Comparison of ENCODE assay signal across 8 mouse cellular contexts in the genomic region with DNA sequence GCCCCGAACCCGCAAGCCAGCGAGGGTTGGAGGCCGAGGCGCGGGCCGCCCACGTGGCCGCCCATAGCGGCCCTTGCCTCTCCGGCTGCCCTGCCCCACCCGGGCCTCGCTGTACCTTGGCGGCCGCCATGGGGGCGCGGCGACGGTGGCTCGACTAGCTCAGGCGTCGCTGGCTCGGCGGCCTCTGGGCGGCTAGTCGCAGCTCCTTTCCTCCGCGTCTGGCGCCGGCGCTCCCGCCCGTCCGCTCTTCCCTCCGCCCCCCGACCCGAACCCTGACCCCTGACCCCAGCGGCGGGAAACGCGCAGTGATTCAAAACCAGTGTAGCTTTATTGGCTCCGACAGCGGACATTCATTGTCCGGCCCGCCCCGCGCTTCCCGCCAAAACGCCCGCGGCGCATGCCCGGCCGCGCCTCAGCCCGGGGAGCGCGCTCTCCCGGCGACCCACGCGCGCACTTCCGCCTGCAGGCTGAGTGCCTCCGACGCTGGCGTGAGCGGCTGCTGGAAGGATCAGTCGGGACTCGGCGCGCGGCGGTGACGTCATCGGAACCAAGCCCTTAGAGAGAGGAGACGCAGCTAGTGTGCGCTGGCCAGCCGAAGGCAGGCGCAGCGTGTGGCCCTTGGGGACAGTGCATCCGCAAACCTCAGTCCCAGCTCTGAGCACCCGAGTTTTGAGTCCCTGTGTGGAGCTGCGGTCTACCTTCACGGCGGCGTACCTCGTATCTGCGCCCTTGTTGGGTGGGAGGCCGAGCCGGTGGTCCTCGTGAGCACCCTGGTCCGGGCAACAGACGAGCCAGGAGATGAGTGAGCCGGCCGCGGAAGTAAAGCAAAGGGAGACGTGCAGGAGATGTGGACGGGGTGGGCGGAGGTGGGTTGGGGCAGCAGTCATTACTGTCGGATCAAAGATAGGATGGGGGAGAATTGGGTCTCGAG. TPM values are rescaled to one million over a fixed set of nuclear protein-coding genes. Genes with fewer than 3 reads are reported as not detected.
DNase-seq lines count a peak whose midpoint lies in the region; ATAC-seq and TF ChIP-seq lines count a peak whose summit lies in the region.

TSS of gene Trmt2a (plus strand) at position 247 of the 931 bp plus-strand sequence.
TSS of gene Ranbp1 (minus strand) at position 300 of the 931 bp plus-strand sequence.

- no peak; the same call in 1 of the 2 replicates for TF ChIP-seq POLR2A in bone marrow macrophage, adult 2 months (IDR thresholded peaks at IDR 0.05; ENCODE audit: borderline replicate concordance, low read depth, low read length)
- TF ChIP-seq POLR2A in embryonic fibroblast, embryonic 13.5 days (IDR thresholded peaks at IDR 0.05; ENCODE audit: low read depth, low read length), result peak; percentile 99

- peak within 1 kb of the TSS; percentile 83 for H3K4me2 ChIP-seq in kidney, embryonic 14.5 days (replicated peaks; ENCODE audit: low read depth, low read length)
- H3K4me2 ChIP-seq in limb, embryonic 15.5 days, result peak within 1 kb of the TSS; percentile 70

- H3K4me1 ChIP-seq in bone marrow macrophage, adult 2 months (ENCODE audit: control insufficient read depth, insufficient read depth, low read length), result peaks cover 21% of the 10 kb centered on the region
- peaks cover 9% of the 10 kb centered on the region for H3K4me1 ChIP-seq in embryonic fibroblast, embryonic 13.5 days (ENCODE audit: control insufficient read depth, insufficient read depth, low read length)
- peaks cover 27% of the 10 kb centered on the region for H3K4me1 ChIP-seq in kidney, embryonic 14.5 days (ENCODE audit: control insufficient read depth, insufficient read depth, low read length)
- peaks cover 38% of the 10 kb centered on the region for H3K4me1 ChIP-seq in limb, embryonic 15.5 days

- peak within 1 kb of the TSS; percentile 99 for H3K4me3 ChIP-seq in bone marrow macrophage, adult 2 months (ENCODE audit: insufficient read depth, low read length)
- H3K4me3 ChIP-seq in embryonic fibroblast, embryonic 13.5 days (ENCODE audit: insufficient read depth, low read length), result peak within 1 kb of the TSS; percentile 92
- H3K4me3 ChIP-seq in kidney, embryonic 14.5 days (ENCODE audit: low read length), result peak within 1 kb of the TSS; percentile 89
- H3K4me3 ChIP-seq in limb, embryonic 15.5 days, result peak within 1 kb of the TSS; percentile 98

- under 1% methylated on average over 95 of the region's 102 CpGs for whole genome bisulfite sequencing in kidney, embryonic 14.5 days
- whole genome bisulfite sequencing in limb, embryonic 15.5 days, result under 1% methylated on average over 99 of the region's 102 CpGs

- peak within 1 kb of the TSS; percentile 88 for H3K27ac ChIP-seq in bone marrow macrophage, adult 2 months (ENCODE audit: insufficient read depth, low read depth, low read length)
- peak within 1 kb of the TSS; percentile 86 for H3K27ac ChIP-seq in embryonic fibroblast, embryonic 13.5 days (ENCODE audit: insufficient read depth, low read length)
- H3K27ac ChIP-seq in kidney, embryonic 14.5 days (ENCODE audit: low read depth, low read length), result peak within 1 kb of the TSS; percentile 92
- H3K27ac ChIP-seq in limb, embryonic 15.5 days, result peak within 1 kb of the TSS; percentile 96

- peaks cover 66% of the 10 kb centered on the region for H3K36me3 ChIP-seq in kidney, embryonic 14.5 days (ENCODE audit: control insufficient read depth, insufficient read depth, low read length)
- peaks cover 64% of the 10 kb centered on the region for H3K36me3 ChIP-seq in limb, embryonic 15.5 days

- no peaks in the 10 kb centered on the region for H3K9me3 ChIP-seq in kidney, embryonic 14.5 days (ENCODE audit: control insufficient read depth, low read length)
- no peaks in the 10 kb centered on the region for H3K9me3 ChIP-seq in limb, embryonic 15.5 days

- peak within 1 kb of the TSS; percentile 91 for H3K9ac ChIP-seq in kidney, embryonic 14.5 days (ENCODE audit: low read depth, low read length)
- peak within 1 kb of the TSS; percentile 88 for H3K9ac ChIP-seq in limb, embryonic 15.5 days

- peak; percentile 96 for ATAC-seq in kidney, embryonic 14.5 days (ENCODE audit: low FRiP score, low TSS enrichment)
- peak; percentile 92 for ATAC-seq in limb, embryonic 15.5 days (ENCODE audit: insufficient number of reproducible peaks, low FRiP score, low TSS enrichment, low read depth)

- H3K27me3 ChIP-seq in kidney, embryonic 14.5 days (ENCODE audit: control insufficient read depth, insufficient read depth, low read length), result no peaks in the 10 kb centered on the region
- no peaks in the 10 kb centered on the region for H3K27me3 ChIP-seq in limb, embryonic 15.5 days

- DNase-seq in A20 (ENCODE audit: low read depth, low spot score), result peak; percentile 100
- DNase-seq in heart, adult 9 months (ENCODE audit: low spot score in 2 of 2), result peak; percentile 98
- peak; percentile 97 to 98 for DNase-seq in monocyte, adult 2 months (ENCODE audit: low read depth in 1 of 2, low spot score in 2 of 2)
- DNase-seq in spleen, postnatal 36 days (ENCODE audit: low spot score in 2 of 2), result peak; percentile 99

- 0 out of 2 replicates have a peak, but pooled peaks have one; percentile 7 for TF ChIP-seq CTCF in bone marrow macrophage, adult 2 months (IDR thresholded peaks at IDR 0.05; ENCODE audit: low read depth, low read length)
- no peak for TF ChIP-seq CTCF in embryonic fibroblast, embryonic 13.5 days (IDR thresholded peaks at IDR 0.05; ENCODE audit: borderline replicate concordance, insufficient read depth, low read length)

RNA-seq across cellular contexts. Expression of gene Trmt2a, which starts in this region (rescaled TPM):
- polyA plus RNA-seq in bone marrow macrophage, adult 2 months (2012; ENCODE audit: insufficient read depth, insufficient read length, missing spikeins), result 64.4 and 64.9 TPM in 2 replicates
- polyA plus RNA-seq in embryonic fibroblast, embryonic 13.5 days (2011; ENCODE audit: insufficient read length, low read depth, missing spikeins), result 43.3 and 58.9 TPM in 2 replicates
- 78.3 and 83.4 TPM in 2 replicates for polyA plus RNA-seq in kidney, embryonic 14.5 days (2014; fragmentation: Nextera tagmentation; extraction: Ambion mirVana)
- polyA plus RNA-seq in limb, embryonic 15.5 days (2015; fragmentation: Nextera tagmentation; extraction: Ambion mirVana), result 103 and 110 TPM in 2 replicates

RNA-seq across cellular contexts. Expression of gene Ranbp1, which starts in this region (rescaled TPM):
- 85.0 and 105 TPM in 2 replicates for polyA plus RNA-seq in bone marrow macrophage, adult 2 months (2012; ENCODE audit: insufficient read depth, insufficient read length, missing spikeins)
- 296 and 323 TPM in 2 replicates for polyA plus RNA-seq in embryonic fibroblast, embryonic 13.5 days (2011; ENCODE audit: insufficient read length, low read depth, missing spikeins)
- 846 and 1,191 TPM in 2 replicates for polyA plus RNA-seq in kidney, embryonic 14.5 days (2014; fragmentation: Nextera tagmentation; extraction: Ambion mirVana)
- 431 and 446 TPM in 2 replicates for polyA plus RNA-seq in limb, embryonic 15.5 days (2015; fragmentation: Nextera tagmentation; extraction: Ambion mirVana)

Comparison
In these comparisons a context has a peak if more than half of its experiments do, and no peak if none do; other contexts are left out.
1. Peak in every context shown above with its lines: DNase-seq, ATAC-seq, H3K4me3 ChIP-seq and H3K27ac ChIP-seq.